Mouse (Mus musculus): ENCODE results near the gene Mon1a. TPM values are rescaled to one million over a fixed set of nuclear protein-coding genes. Genes with fewer than 3 reads are reported as not detected.
A peak's percentile ranks its signal among the peaks of the same experiment; 100 is the strongest.

Gene Mon1a
- total RNA-seq (2021): 1 to 10 TPM; 6.1 TPM

- peak; percentile 83 for DNase-seq
These were observed at the start of gene Mon1a for GRCm38 (mm10) chr9:107887804-107888266. Gene Mon1a, plus strand, starts transcription at chr9:107888151.

DNA sequence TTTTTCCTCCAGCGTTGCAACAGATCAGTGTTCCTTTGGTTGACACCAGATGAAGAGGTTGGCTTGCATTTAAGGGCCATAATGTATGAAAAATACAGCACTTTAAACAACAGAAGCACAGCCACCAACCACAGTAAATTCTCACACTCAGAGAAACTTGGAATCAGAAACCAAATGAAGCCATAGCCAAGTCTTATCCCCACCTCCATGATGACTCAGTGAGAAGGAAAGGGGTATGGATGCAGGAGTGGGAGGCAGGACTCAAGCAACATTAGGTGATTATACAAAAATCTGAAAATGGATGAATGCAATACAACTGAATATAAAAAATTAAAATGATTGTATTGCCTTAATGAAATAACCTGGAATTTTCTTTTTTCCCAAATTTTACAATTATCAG, 49.1 kb upstream of the Mon1a start:
- DNase-seq: no peak

- DNase-seq: no peak
These were observed 45.2 kb upstream of the Mon1a start for GRCm38 (mm10) chr9:107842709-107843108.

DNA sequence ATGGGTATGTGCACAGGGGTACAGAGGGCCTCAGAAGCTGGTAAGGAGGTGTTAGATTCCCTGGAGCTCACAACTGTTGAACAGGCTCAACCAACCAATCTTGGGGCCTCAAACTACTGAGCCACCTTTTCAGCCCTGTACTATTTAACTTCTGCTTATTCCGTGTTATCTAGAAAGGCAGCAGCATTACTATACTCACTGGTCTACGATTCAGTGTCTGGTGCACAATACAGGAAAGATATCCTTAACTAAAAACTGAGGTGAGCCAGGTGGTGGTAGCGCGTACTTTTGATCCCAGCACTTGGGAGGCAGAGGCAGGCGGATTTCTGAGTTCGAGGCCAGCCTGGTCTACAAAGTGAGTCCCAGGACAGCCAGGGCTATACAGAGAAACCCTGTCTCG, 39.0 kb upstream of the Mon1a start:
- no peak for DNase-seq

DNA sequence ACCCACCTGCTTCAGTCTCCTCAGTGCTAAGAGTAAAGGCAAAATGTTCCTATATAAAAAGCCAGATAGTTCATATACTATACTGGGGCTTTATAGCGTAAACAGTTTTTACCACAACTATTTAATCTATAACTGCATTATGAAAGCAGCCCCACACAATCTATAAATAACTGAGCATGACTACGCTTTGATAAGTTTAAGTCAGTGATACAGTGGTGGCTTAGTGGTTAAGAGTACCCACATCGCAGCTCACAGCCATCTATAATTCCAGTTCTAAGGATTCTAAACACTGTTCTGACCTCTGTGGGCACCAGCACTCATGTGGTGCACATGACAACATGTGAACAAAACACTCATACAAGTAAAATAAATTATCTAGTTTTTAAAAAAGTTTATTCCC, 29.6 kb upstream of the Mon1a start:
- DNase-seq: no peak

DNA sequence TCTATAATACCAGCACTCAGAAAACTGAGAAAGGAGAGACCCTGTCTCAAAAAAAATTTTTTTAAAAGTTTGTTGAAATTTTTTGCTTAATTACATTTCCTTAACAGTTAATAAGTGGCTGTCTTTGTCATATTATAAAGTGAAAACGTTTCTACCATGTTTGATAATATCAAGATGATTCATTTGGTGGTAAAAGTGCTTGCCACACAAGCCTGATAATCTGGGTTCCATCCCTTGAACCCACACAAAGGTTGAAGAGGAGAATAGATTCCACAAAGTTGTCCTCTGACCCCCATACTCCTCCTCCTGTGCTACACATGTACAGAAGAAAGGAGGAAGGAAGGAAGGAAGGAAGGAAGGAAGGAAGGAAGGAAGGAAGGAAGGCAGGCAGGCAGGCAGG, 23.5 kb upstream of the Mon1a start:
- no peak for DNase-seq

- no peak for DNase-seq
These were observed 21.9 kb upstream of the Mon1a start for GRCm38 (mm10) chr9:107866081-107866480.

- peak; percentile 95 for DNase-seq
These were observed 15.4 kb upstream of the Mon1a start for GRCm38 (mm10) chr9:107872350-107873098.

DNA sequence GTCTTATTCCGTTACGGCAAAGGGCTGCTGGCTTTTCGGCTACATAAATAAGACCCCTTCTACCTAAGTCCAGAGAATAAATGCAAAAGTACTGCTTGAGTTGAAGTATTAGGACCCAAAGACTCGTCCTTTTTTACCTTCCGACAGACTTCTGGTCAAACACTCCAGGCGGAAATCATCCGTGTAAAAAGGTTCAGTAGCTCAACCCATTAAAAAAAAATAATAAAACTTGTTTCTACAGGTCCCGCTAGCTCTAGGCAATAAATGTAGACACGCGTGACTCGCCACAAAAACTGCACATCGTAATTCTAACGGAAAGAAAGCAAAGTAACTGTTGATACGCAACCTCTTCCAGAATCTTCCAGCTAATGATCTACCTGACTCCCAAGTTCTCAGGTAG, 14.8 kb upstream of the Mon1a start, which contains the start of gene Rbm6:
Rbm6 (minus strand) TSS at position 101 of the 400 bp plus-strand sequence.
- no peak for DNase-seq

DNA sequence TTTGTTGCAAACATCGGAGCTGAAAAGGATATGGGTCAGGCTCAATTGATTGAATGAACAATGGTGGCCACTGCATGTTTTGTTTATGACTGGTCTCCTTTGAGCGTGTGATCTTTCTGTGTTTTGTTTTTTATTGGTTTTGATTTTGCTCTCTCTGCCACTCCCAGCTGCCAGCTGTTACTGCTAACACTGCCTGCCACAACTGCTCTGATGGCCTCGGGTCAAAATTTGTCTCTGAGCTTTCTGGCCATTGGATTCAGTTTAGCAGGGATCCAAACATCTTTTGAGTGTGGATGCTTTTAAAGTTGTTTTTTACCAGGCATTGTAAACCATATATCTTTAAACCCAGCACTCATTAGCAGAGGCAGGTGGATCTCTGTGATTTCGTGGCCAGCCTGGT, 7.5 kb upstream of the Mon1a start:
- DNase-seq: no peak

GRCm38 (mm10) chr9:107888267-107888850, 408 bp downstream of the Mon1a start:
- DNase-seq: no peak

- DNase-seq: no peak
These were observed 2.3 kb downstream of the Mon1a start for GRCm38 (mm10) chr9:107890260-107890659.

GRCm38 (mm10) chr9:107891023-107891422, 3.1 kb downstream of the Mon1a start:
- no peak for DNase-seq

DNA sequence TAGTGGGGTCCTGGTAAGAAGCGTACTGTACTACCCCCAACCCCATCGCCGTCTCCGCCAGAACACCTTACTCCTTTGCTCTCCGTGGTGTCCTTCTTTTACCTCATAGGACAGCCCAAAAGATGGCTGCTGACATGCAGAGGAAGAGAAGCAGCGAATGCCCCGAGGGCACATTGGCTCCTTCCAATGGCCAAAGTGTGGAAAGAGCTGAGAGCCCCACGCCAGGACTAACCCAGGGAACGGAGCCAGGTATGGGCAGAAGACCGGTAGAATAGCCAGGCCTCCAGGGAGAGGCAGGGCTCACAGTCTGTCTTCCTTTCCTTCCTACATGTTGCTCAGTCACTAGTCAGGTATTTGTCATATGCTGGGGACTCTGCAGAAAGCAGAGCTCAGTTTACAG, 10.6 kb downstream of the Mon1a start:
- DNase-seq: no peak

- no peak for DNase-seq
These were observed 11.9 kb downstream of the Mon1a start for GRCm38 (mm10) chr9:107899855-107900254.

DNA sequence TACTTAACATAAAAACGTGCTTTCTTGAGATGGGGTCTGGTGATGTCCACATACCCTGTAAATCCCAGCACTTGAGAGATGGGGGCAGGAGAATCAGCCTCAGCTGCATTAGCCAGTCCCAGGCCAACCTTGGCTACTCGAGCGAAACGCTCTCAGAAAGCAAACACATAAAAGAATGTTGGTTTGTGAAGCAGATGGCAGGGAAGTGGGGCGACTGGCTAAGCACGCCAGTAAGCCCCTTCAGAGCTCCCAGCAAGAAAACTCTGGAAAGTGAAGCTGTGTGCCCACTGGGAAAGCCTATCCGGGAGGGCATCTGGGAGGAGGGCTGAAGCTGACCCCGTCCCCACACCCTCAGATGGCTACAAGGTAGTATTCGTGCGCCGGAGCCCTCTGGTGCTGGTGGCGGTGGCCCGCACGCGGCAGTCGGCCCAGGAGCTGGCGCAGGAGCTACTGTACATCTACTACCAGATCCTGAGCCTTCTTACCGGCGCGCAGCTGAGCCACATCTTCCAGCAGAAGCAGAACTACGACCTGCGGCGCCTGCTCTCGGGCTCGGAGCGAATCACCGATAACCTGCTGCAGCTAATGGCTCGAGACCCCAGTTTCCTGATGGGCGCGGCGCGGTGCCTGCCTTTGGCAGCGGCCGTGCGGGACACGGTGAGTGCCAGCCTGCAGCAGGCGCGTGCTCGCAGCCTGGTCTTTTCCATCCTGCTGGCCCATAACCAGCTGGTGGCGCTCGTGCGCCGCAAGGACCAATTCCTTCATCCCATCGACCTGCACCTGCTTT, 13.1 kb downstream of the Mon1a start:
- DNase-seq: peak; percentile 71

DNA sequence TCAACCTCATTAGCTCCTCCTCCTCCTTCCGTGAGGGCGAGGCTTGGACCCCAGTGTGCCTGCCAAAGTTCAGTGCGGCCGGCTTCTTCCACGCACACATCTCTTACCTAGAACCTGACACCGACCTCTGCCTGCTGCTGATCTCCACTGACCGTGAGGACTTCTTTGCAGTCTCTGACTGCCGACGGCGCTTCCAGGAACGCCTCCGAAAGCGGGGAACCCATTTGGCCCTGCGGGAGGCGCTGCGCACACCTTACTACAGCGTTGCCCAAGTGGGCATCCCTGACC, 13.6 kb downstream of the Mon1a start:
- no peak for DNase-seq

DNA sequence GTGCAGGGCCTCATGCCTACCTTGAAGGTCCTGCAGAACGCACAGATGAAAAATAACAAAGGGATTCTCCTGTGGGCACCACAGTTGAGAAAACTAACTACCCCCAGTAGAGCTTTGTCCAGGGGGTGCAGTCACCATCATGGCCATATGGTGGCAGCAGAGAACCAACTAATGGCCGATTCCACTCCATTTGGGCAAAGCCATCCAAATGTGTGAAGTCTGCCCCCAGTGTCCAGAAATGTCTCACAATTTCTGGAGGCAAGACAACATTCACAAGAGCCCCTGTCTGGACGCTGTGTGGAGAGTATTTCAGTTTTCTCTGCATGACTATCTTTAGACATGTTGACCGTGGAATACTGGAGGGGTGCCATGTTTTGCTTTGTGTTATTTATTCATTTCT, 16.8 kb downstream of the Mon1a start:
- peak; percentile 94 for DNase-seq

DNA sequence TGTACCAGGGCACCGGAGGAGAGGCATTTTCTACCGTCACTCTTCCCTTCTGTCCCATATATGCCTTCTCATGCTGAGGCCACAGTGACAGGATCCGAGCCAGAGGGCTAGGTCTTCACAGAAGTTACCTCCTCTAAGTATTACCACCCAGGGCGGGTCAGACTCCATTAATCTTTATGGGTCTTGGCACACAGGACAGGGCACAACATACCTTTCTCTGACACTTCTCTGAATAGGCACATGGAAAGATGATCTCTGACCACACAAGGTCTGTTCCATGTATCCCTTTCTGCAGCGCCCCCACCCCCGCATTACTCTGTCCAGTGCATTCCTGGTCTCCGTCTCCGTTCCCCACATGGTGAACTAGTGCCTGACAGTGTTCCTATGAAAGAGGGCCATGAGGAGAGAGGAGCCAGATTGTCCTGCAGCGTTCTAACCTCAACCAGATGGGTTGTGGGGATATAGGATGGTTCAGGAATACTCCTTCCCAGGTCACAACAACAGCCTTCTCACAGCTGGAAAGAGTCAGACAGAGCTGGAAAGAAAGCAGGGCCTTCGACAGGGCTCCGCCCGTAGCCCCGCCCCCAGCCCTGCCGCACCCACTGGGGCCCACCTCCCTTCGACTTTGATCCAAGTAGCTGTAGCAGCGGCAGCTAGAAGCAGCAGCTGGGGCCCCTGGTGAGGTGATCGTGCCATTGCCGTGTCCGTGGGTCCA, 18.5 kb downstream of the Mon1a start, which contains the start of gene Mst1r:
Mst1r (plus strand) TSS at position 622 of the 715 bp plus-strand sequence.
- peak; percentile 84 for DNase-seq

GRCm38 (mm10) chr9:107906967-107907800, 19.2 kb downstream of the Mon1a start:
- no peak for DNase-seq

- DNase-seq: no peak
These were observed 19.8 kb downstream of the Mon1a start for GRCm38 (mm10) chr9:107907801-107908120.
